Mouse (Mus musculus) gastrocnemius, adult 2 months (tissue): ENCODE measurements around the gene Gast. TPM values are rescaled to one million over a fixed set of nuclear protein-coding genes. Genes with fewer than 3 reads are reported as not detected.
A peak's percentile ranks its signal among the peaks of the same experiment; 100 is the strongest.
"Not testable (repeated sequence)": the region's sequence is repeated elsewhere in the genome, so short reads cannot be mapped to it uniquely, and the experiment has no call there.

Experiments used
- DNase-seq: peaks from one replicate; pipeline ENCODE4 v3.0.0; 2022
- H3K27ac ChIP-seq: fragments of 200-600 bp; 2 replicates; pipeline ENCODE4 v1.8.1; 2022; ENCODE audit warnings: mild to moderate bottlenecking
- H3K4me3 ChIP-seq: fragments of 200-600 bp; 2 replicates; pipeline ENCODE4 v1.8.1; 2022; ENCODE audit warnings: mild to moderate bottlenecking, moderate library complexity
- CTCF ChIP-seq: fragments of 200-600 bp; IDR thresholded peaks from 2 replicates; pipeline ENCODE4 v1.8.1; 2022; ENCODE audit warnings: antibody characterized with exemption, mild to moderate bottlenecking, moderate library complexity
- intact Hi-C: fragments of 180-260 bp; cut with DNase I; formaldehyde crosslinking; loops from one replicate; pipeline ENCODE4 v1.15.1; 2025
- total RNA-seq, 2 experiments: library from RNA; stranded (reverse); gene quantifications; 2 replicates each; pipeline ENCODE4 v1.2.3; 2021

Gast gene
- total RNA-seq, 2 experiments from 2014 or later, result not detected

DNA sequence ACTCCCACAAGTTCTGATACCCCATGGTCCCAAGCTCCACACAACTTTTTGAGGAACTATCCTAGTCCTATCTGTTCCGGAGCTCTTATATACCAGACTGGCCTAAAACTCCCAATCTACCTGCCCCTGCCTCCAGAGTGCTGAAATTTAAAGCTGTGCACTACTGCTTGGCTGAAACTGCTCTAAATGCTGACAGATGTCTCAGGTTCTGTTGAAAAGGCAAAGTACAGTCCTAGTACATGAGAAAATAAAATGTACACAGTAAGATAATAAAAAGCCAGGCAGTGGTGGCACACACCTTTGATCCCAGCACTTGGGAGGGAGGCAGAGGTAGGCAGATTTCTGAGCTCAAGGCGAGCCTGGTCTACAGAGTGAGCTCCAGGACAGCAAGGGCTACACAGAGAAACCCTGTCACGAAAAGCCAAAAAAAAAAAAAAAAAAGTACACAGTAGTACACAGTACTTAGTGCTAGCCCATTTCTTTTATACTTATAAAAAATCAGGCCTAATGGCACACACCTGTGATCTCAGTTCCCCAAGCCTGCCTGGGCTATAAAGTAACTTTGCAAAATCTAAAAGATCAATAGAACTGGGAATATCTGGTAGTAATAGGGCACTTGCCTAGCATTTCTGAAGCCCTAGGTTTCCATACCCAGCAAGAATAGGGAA lies 11.5 kb upstream of the Gast start:
- DNase-seq, result no peak
- Histone ChIP-seq H3K27ac (peak overlapping the region; percentile 16; the same call in 1 of the 2 replicates), H3K4me3 (no peak overlapping the region)
- intact Hi-C loops, result no loop called here
- TF ChIP-seq CTCF, result no peak

DNA sequence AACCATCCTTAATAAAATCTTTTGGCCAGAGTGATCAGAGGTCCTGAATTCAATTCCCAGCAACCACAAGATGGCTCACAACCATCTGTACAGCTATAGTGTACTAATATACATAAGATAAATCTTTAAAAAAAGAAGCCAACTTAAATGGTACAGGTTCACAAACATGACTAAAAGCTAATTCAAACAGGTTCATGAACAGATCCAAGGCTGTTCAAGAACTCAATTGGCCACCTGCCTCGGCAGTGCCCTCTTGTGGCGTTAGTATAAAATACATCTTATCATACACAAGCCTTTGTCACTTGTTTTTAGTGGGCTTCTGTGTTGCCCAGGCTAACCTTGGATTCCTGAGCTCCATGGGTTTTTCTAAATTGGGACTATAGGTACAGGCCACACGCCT lies 10.6 kb upstream of the Gast start:
- TF ChIP-seq CTCF, result peak; percentile 81
- Histone ChIP-seq H3K4me3 (no peak overlapping the region), H3K27ac (no peak overlapping the region)
- intact Hi-C loops, result no loop called here
- peak; percentile 63 for DNase-seq

DNA sequence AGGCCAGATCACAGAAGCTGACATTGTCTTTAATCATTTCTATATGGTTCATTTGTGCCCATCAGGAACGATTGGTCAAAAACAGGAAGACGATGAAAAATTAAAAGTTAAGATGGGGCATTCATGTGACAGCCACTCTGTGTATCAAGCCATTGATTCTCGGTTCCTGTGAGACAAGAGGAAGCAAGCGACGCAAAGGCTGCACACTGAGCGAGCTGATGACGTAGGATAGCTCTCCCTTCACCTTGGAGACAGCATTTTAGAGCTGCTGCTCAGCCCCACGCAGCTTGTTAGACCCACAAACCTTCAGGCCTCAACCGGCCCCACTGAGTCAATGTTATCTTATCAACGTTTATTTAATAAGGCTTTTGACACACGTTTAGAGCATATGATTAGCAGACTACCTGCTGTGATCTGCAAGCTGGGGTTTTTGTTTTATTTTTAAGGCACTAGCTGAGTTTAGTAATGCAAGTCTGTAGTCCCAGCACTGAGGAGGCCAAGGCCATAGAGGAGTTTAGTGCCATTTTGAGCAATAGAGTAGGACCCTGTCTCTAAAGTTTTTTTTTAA lies 9.1 kb upstream of the Gast start:
- DNase-seq, result no peak
- Histone ChIP-seq H3K27ac (no peak overlapping the region), H3K4me3 (no peak overlapping the region)
- intact Hi-C loops, result no loop called here
- TF ChIP-seq CTCF, result no peak

DNA sequence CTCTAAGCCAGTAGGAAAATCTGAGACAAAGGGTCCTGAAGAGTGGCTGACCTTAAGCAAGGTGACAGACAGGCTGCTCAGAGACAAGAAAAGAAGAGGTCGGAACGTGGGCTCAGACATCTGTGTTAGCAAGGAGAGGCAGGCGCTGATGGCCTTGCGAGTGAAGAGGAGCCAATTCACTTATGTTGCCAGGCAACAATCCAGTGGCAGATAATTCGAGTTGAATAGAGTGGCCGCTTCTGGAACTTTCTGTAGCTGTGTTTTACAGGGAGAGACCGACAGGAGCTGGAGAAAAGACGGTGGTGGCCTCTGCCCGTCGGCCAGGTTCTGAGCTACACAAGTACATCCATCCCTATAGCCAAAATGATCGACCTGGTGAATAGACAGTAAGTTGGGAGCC lies 6.9 kb upstream of the Gast start:
- H3K4me3 ChIP-seq, result no peak overlapping the region
- no peak for DNase-seq
- no peak overlapping the region for H3K27ac ChIP-seq
- no peak for TF ChIP-seq CTCF
- intact Hi-C loops, result no loop called here

DNA sequence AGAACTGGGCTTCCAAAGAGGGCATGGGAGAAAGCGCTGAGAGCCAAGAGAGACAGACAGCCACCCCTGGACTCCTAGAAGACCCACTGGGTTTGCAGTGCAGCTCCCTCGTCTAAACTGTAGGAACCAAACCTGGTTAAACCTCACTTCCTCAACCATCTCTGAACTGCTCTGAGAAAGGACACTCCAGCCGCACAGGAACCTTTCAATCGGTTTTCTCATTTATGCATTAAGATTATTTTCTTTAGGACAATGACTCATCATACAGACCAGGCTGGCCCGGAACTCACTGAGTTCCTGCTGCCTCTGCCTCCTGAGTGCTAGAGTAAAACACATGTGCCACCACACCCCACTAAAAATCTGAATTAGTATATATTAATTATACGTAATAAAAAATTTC lies 6.4 kb upstream of the Gast start:
- no peak for TF ChIP-seq CTCF
- H3K27ac ChIP-seq, result no peak overlapping the region
- intact Hi-C loops, result no loop called here
- DNase-seq, result no peak
- no peak overlapping the region for H3K4me3 ChIP-seq

DNA sequence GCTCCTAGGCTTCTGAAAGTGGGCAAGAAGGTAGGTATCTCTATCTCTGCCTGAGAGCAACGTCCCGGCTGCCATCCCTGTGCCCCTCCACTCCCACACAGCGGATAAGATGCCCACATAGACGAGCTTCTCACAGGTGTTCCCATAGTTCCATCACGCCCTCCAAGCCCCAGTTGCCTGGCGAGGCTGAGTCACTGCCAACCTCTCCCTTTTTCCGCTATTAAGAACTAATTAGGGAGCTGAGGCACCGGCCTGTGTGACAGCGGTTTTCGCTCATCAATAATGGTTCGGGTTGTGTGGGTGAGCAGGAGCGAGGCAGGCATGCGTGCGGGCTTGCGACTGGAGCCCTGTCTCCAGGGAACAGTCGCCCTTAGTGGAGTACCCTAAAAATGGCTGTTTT lies 4.0 kb upstream of the Gast start:
- no peak overlapping the region for H3K27ac ChIP-seq
- intact Hi-C loops, result no loop called here
- no peak overlapping the region for H3K4me3 ChIP-seq
- TF ChIP-seq CTCF, result no peak
- DNase-seq, result no peak

DNA sequence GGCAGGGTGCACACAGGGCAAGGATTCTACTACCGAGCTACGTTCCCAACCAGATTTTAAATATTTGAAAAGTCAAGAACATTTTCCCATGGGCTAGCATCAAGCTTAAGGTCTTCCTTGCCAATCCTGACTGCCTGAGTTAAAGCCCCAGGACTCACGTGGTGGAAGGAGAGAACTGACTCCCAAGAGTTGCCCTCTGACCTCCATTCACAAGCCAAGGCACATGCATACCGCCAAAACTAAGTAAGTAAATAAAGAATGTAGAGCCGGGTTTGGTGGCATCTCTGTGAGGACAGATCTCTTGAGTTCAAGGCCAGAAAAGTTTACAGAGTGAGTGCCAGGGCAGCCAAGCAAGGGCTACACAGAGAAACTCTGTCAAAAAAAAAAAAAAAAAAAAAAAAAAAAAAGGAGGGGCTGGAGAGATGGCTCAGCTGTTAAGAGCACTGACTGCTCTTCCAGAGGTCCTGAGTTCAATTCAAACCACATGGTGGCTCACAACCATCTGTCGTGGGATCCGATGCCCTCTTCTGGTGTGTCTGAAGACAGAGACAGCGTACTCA lies 3.3 kb upstream of the Gast start:
- H3K4me3 ChIP-seq, H3K27ac ChIP-seq, DNase-seq, intact Hi-C loops: not testable (repeated sequence)

DNA sequence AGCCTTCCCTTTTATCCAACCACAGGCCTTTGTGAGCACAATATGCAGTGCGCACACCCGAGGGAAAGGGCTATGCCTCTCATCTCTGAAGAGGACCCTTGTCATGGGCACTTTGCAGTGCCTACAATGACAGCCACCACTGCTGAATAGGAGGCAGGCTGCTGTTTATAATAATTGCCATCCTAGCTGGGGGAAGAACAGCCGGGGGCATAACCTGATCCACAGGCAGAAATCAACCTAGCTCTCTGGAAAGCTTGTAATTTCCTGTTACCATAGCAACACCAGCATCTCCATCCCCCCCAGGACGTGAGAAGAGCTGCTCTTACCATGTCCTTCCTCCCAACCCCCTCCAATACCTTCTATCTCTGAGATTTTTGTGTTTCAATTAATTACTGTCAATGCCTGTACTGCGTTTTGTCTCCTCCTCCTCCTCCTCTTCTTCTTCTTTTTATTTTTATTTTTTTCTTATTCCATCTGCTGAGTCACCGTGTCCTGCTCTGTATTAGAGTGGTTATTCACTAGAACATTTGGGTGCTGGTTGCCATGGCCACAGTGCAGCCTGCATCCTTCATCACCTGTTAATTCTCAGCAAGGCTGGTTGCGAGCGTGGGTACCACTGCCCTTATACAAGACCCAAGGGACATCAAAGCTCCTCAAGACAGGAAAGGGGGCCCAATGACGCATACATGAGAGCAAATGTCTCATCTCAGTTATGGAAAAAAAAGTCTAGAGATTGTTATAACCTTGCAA lies 1.3 kb upstream of the Gast start:
- intact Hi-C loops, result no loop called here
- Histone ChIP-seq H3K4me3 (no peak overlapping the region), H3K27ac (no peak overlapping the region)
- no peak for DNase-seq
- TF ChIP-seq CTCF, result no peak

DNA sequence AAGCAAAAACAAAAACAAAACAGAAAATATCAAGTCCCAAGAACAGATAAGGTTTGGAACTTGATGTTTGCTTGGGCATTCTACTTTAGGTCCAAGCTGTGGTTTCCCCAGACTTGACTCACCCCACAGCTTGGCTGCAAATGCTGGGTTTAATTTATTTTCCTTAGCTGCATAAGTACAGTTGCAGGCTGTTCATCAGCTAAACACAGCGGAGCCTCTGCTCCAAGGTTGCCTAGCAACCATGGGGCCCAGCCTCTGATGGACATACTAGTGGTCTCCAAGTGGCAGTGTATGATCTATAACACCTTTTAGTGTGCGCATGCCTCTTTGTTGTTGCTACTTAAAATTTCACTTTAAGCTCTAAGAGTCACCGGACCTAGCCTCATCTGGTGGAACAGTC lies 1.5 kb downstream of the Gast start:
- no peak for DNase-seq
- H3K27ac ChIP-seq, result no peak overlapping the region
- intact Hi-C loops, result no loop called here
- no peak overlapping the region for H3K4me3 ChIP-seq
- no peak for TF ChIP-seq CTCF

DNA sequence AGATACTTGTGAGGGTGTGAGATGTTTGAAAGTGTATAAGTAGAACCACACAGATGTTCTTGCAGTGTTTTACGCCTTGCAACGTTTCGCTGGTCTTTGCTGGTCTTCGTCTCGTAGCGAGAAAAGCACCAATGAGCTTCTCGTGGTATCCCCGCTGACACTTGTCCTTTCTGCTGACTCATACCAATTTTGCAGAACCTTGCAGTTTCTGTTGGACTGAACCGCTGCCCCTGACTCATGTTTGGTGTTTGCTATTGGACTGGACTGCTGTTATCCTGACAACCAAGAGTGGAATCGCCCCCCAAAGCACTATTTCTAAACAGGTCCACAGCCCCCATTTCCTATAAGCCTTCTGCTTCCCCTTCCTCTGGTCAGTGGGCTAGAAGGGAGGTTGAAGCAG lies 10.1 kb downstream of the Gast start:
- no peak for TF ChIP-seq CTCF
- no peak overlapping the region for H3K27ac ChIP-seq
- no peak overlapping the region for H3K4me3 ChIP-seq
- DNase-seq, result no peak
- intact Hi-C loops, result no loop called here

DNA sequence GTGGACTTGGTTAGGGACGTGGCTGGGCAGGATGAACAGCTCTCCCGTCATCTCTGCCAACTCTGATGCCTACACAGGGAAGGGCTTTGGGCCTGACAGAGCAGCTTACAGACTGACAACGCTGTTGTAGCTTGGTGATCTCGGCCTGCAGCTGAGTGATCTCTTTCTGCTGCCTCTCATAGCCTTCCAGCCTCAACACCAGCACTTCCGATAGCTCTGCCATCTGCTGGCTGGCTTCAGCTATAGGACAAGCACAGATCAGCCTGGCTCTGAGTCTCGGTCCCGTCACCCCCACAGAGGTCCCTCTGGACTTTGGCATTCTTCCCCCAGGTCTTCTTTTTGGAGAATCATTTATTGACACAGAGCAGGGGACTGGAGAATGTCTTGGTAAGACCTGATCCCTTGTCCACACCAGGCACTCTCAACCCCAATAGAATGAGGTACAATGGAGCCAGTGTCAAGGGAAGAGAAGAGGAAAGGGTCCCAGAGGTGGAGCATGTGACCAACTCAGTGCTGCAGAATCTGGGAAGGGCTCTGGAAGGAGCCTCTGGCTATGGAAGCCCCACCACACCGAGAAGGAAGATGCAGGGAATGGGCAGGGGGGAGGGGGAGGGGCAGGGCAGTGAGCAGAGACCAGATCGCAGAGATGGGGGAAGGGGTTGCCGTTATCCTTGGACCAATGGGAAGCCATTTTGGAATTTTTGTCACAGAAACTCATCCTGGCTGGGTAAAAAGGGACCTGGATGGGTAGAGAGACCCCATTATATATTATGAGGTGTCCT lies 18.1 kb downstream of the Gast start:
- no peak overlapping the region for H3K27ac ChIP-seq
- intact Hi-C loops, result no loop called here
- peak; percentile 35 for TF ChIP-seq CTCF
- no peak overlapping the region for H3K4me3 ChIP-seq
- no peak for DNase-seq

DNA sequence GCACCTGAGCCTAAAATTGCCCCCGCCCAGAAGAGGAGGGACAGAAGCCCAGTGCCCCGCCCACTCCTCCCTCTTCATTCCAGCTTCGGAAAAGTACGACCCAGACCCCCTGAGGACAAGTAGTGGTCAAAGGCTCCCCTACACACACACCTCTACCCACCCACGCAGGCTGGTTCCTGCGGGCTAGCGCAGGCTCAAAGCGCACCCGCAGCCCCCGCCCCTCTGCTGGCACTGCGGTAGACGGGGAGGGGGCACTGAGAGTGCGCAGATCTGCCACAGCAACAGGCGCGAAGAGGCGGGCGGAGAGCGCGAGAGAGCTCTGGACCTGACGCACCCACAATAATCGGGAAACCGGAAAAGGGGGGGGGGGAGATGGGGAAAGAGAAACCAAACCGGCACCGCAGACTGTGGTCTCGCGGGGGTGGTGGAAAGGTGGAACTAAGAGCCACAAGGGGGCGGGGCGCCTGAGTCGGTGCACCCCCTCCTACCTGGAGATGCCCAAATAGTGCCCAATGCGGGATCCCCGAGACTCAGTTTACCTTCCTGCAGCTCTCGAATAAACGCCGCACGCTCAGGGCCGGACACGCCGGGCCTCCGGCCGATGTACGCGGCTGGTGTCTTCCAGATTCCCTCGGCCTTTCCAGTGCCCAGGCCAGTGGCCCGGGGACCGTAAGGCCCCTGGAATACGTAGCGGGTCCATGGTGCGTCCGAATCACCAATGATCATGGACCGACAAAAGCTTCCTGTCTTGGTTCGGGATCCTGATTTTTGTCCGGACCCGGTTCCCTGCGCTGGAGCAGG lies 21.1 kb downstream of the Gast start:
- peak; percentile 41 for DNase-seq
- Histone ChIP-seq H3K4me3 (peak overlapping the region; percentile 88), H3K27ac (peak overlapping the region; percentile 58)
- intact Hi-C loops, result no loop called here
- peak; percentile 4; the same call in 1 of the 2 replicates for TF ChIP-seq CTCF
